Mouse (Mus musculus): ENCODE measurements around the gene Dnlz.

Dnlz gene

DNA sequence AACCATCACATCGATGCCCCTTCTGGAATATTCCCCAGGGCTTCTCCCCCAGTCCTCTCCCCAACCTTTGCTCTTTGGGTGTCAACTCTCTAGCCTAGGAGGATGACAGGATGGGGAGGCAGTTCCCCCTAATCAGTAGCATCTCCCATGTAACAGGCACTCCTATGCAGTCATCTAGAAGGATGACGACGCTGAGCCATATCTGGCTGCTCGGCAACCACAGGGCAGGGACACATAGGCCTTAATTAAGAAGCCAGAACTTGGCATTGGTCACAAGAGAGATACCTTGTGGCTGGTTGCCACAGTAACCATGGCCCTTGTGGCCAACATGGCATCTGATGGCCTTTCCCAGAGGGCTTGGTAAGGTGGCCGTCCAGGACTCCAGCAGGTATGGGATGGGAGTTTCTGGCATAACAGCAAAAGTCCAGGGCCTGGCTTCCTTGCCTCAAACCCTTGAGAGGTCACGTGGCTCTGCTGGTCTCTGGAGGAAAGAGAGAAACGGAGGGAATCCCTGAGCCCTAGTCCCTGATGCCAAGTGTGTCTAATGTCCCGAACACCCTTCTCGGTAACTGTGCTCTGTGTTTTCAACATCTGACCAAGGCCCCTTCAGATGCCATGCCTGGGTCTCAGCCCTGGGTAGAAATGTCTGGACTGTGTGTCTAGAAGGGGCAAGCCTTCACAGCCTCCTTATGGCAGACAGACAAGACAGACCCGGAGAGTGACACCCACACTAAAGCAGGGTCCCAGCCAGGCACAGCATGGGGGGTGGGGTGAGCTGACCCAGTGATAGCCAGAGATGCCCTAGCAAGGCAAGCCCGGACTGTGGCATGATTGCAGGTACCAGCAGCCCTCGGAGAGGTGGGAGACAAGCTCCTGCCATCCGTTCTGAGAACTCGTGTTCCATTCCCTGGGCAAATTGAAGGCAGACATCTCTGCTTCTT lies 31.4 kb downstream of the Dnlz start:
- no peak for DNase-seq (ENCODE audit: extremely low read depth, low read depth)

DNA sequence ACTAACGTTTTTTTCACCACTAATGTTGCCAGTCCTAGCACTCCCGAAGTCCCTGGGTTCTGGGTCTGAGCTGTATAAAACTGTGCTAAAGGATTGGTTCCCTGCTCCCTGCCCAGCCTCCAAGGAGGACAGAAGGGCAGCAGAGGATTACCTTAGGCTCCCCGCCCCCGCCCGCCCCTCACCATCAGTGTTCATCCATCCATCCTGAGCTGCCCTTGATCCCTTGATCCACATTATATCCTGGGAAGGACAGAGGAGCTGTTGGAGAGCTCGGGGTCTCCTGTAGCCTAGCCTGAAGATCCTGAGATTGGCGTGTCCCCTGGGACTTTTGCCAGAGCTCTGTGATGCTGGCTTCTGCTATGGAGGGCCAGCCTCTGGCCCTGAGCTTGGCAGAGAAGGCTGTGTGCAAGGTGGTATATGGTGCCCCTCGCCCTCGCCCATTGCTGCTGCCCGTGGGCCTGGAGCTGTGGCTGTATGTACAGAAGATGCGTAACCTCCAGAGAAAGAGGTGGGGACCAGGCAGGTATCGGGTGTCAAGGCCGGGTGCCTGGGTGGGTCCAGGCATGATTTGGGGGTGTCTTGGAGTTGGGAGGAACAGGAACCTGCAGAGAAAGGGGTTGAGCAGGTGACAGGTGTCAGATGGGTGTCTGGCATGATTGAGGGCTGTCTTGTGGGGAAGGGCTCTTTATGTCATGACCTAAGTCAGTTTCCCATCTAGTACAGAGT lies 32.2 kb downstream of the Dnlz start:
- DNase-seq (ENCODE audit: extremely low read depth, low read depth), result no peak

GRCm38 (mm10) chr2:26319109-26319508 lies 32.8 kb downstream of the Dnlz start:
- no peak for DNase-seq (ENCODE audit: extremely low read depth, low read depth)

DNA sequence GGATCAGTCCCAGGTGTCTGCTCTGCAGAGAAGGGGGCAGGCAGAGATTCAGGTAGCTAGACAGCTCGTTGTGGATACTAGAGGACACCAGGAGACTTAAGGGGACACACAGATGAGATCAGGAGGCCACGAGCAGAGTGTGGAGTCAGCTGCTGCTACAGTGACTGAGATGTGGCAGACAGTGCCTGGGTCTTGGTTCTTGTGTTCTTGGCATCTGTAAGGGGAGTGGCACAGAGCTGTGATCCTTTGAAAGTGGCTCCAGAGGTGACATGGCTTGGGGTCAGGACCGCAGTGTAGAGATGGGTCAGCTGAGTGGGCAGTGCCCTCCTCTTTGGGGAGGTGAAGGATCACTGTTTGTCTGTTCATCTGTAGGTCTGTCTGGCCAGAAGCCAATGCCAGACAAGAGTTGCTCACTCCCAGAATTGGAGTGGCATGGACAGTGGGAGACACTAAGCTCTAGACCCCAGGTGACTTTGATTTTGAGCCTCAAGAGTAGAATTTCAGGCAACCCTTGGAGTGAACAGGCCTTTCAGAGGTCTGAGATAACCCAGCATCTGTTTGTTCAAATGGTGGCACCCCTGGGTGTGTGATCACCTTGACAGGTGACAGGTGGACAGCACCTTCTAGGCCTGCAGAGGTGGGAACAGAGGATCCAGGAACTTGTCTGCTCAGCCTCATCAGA lies 33.8 kb downstream of the Dnlz start:
- no peak for DNase-seq (ENCODE audit: extremely low read depth, low read depth)

GRCm38 (mm10) chr2:26317371-26317770 lies 34.5 kb downstream of the Dnlz start:
- DNase-seq (ENCODE audit: extremely low read depth, low read depth), result no peak

GRCm38 (mm10) chr2:26316576-26317246 lies 35.2 kb downstream of the Dnlz start:
- no peak for DNase-seq (ENCODE audit: extremely low read depth, low read depth)

- DNase-seq (ENCODE audit: extremely low read depth, low read depth), result no peak
These were observed 36.0 kb downstream of the Dnlz start for GRCm38 (mm10) chr2:26315925-26316311.

DNA sequence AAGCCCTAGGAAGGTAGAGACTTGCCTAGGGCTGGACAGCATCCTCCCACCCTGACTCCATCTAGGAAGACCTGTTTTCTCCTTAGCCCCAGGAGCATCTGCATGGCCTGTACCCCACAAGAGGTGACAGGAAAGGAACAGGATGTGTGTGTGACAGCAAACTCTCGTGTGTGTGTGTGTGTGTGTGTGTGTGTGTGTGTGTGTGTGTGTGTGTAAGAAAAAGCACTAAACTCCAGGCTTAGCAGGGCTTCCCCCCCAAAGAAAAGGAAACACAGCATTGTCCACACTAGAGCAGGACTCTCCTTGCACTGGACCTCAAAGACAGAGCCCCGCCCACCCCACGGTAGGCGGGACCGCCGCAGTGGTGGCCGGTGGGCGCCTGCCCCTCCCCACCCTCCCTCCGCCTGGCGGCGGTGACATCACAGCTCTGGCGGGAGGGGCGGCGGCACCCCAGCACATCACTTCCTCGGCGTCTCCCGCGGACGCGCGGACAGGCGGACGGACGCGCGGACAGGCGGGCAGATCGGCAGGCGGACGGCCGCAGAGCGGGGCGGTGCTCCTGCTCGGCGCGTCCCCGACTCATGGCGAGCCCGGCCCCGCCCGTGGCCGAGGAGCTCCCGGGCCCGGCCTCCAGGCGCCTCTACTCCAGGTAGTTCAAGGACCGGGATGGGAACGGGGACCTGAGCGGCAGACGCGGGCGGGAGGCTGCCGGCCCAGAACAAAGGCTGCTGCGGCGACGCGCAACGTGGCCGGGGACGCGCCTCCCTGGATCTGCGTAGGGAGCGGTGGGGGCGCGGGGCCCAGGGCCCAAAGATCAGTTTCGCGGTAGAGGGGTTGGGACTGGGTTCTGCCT lies 36.6 kb downstream of the Dnlz start, which contains the start of gene Gpsm1:
Gpsm1 (plus strand) TSS at position 444 of the 853 bp plus-strand sequence.
- DNase-seq (ENCODE audit: extremely low read depth, low read depth), result no peak

DNA sequence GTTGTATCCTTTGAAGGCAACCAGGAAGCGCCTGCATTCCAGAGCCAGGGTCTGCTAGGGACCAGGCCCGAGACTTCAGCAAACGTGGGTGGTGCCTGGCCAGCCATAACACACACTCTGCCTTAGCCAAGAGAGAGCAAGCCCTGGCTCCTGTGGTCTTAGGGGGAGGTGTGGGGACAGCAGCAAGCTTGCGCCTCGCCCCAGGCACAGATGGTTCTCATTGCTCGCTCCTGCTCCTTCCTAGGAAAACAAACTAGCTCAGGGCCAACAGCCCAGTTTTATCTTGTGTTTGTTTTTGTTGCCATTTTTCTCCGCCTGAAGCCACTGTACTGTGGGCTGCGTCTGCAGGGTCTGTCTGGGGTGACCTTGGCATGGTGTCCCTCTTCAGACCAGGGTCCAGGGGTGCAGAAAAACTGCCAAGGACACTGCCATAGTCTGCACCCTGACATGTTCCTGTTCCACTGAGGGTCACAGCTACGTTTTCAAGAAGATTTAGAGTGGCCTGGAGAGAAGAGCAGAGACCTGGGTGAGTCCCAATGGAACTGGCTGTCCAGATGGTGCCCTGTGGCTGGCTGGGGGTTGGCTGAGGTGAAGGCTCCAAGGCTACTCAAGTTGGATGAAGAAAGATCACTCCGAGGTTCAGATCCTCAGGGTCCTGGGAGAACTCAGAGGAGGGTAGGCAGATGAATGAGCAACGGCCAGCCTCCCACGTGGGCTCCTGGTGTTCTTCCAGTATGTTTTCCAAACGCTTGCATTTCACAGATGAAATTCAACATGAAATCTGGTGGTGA lies 37.4 kb downstream of the Dnlz start:
- DNase-seq (ENCODE audit: extremely low read depth, low read depth), result no peak

GRCm38 (mm10) chr2:26313394-26313793 lies 38.5 kb downstream of the Dnlz start:
- no peak for DNase-seq (ENCODE audit: extremely low read depth, low read depth)

DNA sequence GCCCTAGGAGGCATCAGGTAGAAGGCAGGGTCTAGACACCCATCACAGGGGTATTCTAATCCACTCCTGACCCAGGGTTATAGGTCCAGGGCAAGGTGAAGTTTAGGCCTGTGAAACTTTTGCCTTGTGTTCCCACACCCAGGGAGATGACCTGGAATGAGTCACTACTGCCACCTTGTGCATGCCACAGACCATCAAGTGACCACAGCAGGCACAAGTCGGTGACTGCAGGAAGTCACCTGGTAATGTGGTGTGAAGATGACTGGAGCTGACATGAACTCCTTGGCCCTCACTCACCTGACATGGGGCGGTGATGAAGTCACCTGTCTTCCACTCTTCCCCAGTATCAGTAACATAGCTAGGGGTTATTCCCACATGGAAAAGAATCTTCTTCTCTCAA lies 39.1 kb downstream of the Dnlz start:
- no peak for DNase-seq (ENCODE audit: extremely low read depth, low read depth)

DNA sequence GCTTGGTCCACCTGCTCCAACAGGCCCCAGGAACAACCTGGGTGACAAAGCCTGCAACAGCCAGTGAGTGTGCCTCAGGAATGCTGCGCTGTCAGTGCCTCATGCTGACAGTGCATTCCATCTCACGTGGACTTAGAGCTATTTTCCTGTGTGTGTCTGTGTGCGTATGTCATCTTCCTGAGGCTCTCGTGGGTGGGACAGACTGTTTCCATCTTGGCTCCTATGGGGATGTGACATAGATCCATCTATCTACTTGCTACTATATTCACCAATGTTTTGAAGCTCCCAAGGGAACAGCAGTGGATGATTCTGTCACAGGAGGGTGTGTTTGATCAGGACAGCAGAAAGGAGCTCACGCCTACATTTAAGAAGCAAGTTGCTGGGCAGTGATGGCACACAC lies 40.0 kb downstream of the Dnlz start:
- DNase-seq (ENCODE audit: extremely low read depth, low read depth), result no peak

- DNase-seq (ENCODE audit: extremely low read depth, low read depth), result no peak
These were observed 42.2 kb downstream of the Dnlz start for GRCm38 (mm10) chr2:26309739-26310138.

- no peak for DNase-seq (ENCODE audit: extremely low read depth, low read depth)
These were observed 45.2 kb downstream of the Dnlz start for GRCm38 (mm10) chr2:26306702-26307101.

GRCm38 (mm10) chr2:26305555-26305954 lies 46.4 kb downstream of the Dnlz start:
- DNase-seq (ENCODE audit: extremely low read depth, low read depth), result no peak

- no peak for DNase-seq (ENCODE audit: extremely low read depth, low read depth)
These were observed 47.2 kb downstream of the Dnlz start for GRCm38 (mm10) chr2:26304711-26305110.

- no peak for DNase-seq (ENCODE audit: extremely low read depth, low read depth)
These were observed 49.9 kb downstream of the Dnlz start for GRCm38 (mm10) chr2:26302005-26302503.

GRCm38 (mm10) chr2:26300808-26301174 lies 51.1 kb downstream of the Dnlz start:
- DNase-seq (ENCODE audit: extremely low read depth, low read depth), result no peak

- no peak for DNase-seq (ENCODE audit: extremely low read depth, low read depth)
These were observed 51.6 kb downstream of the Dnlz start for GRCm38 (mm10) chr2:26300161-26300807.

All from MEL-GATA-1-ER (cell line).